Mouse (Mus musculus) kidney, adult 2 months (tissue): ENCODE data around the gene Mboat7. TPM values are rescaled to one million over a fixed set of nuclear protein-coding genes. Genes with fewer than 3 reads are reported as not detected.
A peak's percentile ranks its signal among the peaks of the same experiment; 100 is the strongest.
"Not testable (repeated sequence)": the region's sequence is repeated elsewhere in the genome, so short reads cannot be mapped to it uniquely, and the experiment has no call there.

Experiments used
- DNase-seq: peaks from one replicate; pipeline ENCODE4 v3.0.0; 2021
- H3K27ac ChIP-seq: fragments of 200-500 bp; 2 replicates; pipeline ENCODE4 v1.5.1; 2012; ENCODE audit warnings: low read depth, low read length, control low read depth, inconsistent platforms; ENCODE audit not compliant: insufficient read depth
- H3K27me3 ChIP-seq: fragments of 200-500 bp; replicated peaks from 2 replicates; pipeline ENCODE4 v1.6.1; 2012; ENCODE audit warnings: mild to moderate bottlenecking, moderate library complexity, low read length, inconsistent platforms; ENCODE audit not compliant: control insufficient read depth, insufficient read depth
- H3K36me3 ChIP-seq: fragments of 200-500 bp; 2 replicates; pipeline ENCODE4 v1.6.1; 2012; ENCODE audit warnings: mild to moderate bottlenecking, moderate library complexity, low read length, inconsistent platforms; ENCODE audit not compliant: control insufficient read depth, insufficient read depth
- H3K4me1 ChIP-seq: fragments of 200-500 bp; 2 replicates; pipeline ENCODE4 v1.6.1; 2011; ENCODE audit warnings: low read length; ENCODE audit not compliant: control insufficient read depth, insufficient read depth
- H3K4me3 ChIP-seq: fragments of 200-500 bp; 2 replicates; pipeline ENCODE4 v1.5.1; 2011; ENCODE audit warnings: mild to moderate bottlenecking, low read depth, low read length, control low read depth; ENCODE audit not compliant: insufficient read depth
- CTCF ChIP-seq: fragments of 200-500 bp; conservative IDR thresholded peaks from 2 replicates; pipeline ENCODE4 v1.5.1; 2011; ENCODE audit warnings: low read depth, mild to moderate bottlenecking, control low read depth, low read length, moderate library complexity, mixed read lengths; ENCODE audit not compliant: insufficient read depth, insufficient read length
- POLR2A ChIP-seq: fragments of 200-500 bp; IDR thresholded peaks from one replicate; pipeline ENCODE4 v1.6.1; 2011; ENCODE audit warnings: low read depth, low read length, control low read depth
- WGBS: fragments of 180-500 bp; shearing (Covaris S2); methylation state at CpG from one replicate; pipeline ENCODE4 v1.1.7; 2018; 5-methylcytosine and 5-hydroxymethylcytosine counted together
- polyA plus RNA-seq: library from polyadenylated mRNA; depleted of rRNA; stranded (reverse); fragments of >200 nt; gene quantifications from 2 replicates; pipeline ENCODE4 v1.2.3, GENCODE M21; 2012

The Mboat7 gene
- polyA plus RNA-seq, 1 experiment = 56.2 TPM

- no peaks in the 10 kb centered on the region for H3K27me3 ChIP-seq
- H3K27ac ChIP-seq = no peak overlapping the region
- no peak for DNase-seq
- H3K4me1 ChIP-seq = no peaks in the 10 kb centered on the region
- no peak for TF ChIP-seq POLR2A
- no peak overlapping the region for H3K4me3 ChIP-seq
- WGBS = 65% methylated on average over 7 of the region's 7 CpGs
- peaks cover 7% of the 10 kb centered on the region for H3K36me3 ChIP-seq
Measured at GRCm38 (mm10) chr7:3707568-3708413, 14.5 kb upstream of the Mboat7 start.

GRCm38 (mm10) chr7:3707027-3707426, 13.7 kb upstream of the Mboat7 start:
- peak; percentile 21 for DNase-seq
- Histone ChIP-seq H3K4me3 (no peak overlapping the region), H3K27ac (no peak overlapping the region), H3K4me1 (no peaks in the 10 kb centered on the region), H3K27me3 (no peaks in the 10 kb centered on the region), H3K36me3 (peaks cover 7% of the 10 kb centered on the region)
- 70% methylated on average over 4 of the region's 4 CpGs for WGBS
- TF ChIP-seq CTCF = no peak
- TF ChIP-seq POLR2A = no peak

GRCm38 (mm10) chr7:3706343-3706934, 13.1 kb upstream of the Mboat7 start:
- no peak overlapping the region for H3K4me3 ChIP-seq
- DNase-seq = no peak
- H3K4me1 ChIP-seq = no peaks in the 10 kb centered on the region
- H3K27ac ChIP-seq = no peak overlapping the region
- H3K36me3 ChIP-seq = peaks cover 7% of the 10 kb centered on the region
- 47% methylated on average over 11 of the region's 11 CpGs for WGBS
- H3K27me3 ChIP-seq = no peaks in the 10 kb centered on the region
- TF ChIP-seq CTCF (no peak), POLR2A (no peak)

DNA sequence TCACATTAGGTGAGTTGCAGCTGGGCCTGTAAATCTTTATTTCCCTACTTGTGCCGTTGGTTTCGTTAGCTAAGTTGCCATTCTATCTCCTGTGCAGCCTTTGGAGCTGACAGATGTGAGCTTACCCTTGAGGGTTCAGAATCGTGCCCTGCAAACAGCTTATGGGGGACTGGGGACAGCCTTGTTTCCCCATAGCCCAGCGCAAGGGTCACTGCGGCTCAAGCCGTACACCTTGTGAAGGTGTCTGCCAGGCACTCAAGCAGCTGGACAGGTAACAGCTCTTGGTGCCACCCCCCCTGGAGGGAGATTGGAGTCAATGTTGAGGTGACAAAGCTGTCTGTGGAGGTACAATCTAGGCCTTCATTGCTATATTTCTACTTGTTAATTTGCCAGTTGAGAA, 12.6 kb upstream of the Mboat7 start:
- H3K4me1 ChIP-seq = no peaks in the 10 kb centered on the region
- H3K4me3 ChIP-seq = no peak overlapping the region
- no peak overlapping the region for H3K27ac ChIP-seq
- no peak for TF ChIP-seq POLR2A
- no peak for TF ChIP-seq CTCF
- no peaks in the 10 kb centered on the region for H3K27me3 ChIP-seq
- no peak for DNase-seq
- peaks cover 7% of the 10 kb centered on the region for H3K36me3 ChIP-seq
- 14% methylated on average over 6 of the region's 6 CpGs for WGBS

DNA sequence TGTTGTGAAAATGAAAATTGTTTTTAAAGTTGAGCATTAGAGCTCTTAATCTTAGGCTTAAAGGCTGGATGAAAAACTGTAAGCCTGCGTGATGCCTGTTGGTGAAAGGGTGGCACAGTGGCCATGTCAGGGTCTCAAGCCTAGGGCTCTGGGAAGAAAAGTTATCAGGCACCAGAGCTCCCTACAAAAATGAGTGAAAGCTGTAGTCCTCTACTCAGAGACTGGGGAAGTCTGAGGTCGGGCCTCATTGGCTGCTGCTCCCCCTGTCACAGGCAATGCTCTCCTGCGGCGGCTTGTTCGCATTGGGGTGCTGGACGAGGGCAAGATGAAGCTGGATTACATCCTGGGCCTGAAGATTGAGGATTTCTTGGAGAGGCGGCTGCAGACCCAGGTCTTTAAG, 12.1 kb upstream of the Mboat7 start:
- H3K36me3 ChIP-seq, H3K27me3 ChIP-seq, H3K4me3 ChIP-seq, DNase-seq, H3K4me1 ChIP-seq, H3K27ac ChIP-seq: not testable (repeated sequence)
- 24% methylated on average over 7 of the region's 7 CpGs for WGBS

GRCm38 (mm10) chr7:3704475-3704874, 11.2 kb upstream of the Mboat7 start:
- H3K4me1 ChIP-seq = no peaks in the 10 kb centered on the region
- no peaks in the 10 kb centered on the region for H3K27me3 ChIP-seq
- H3K27ac ChIP-seq = peak overlapping the region; percentile 88; the same call in 1 of the 2 replicates
- DNase-seq = no peak
- peak overlapping the region; percentile 76 for H3K4me3 ChIP-seq
- under 1% methylated on average over 20 of the region's 20 CpGs for WGBS
- H3K36me3 ChIP-seq = peaks cover 7% of the 10 kb centered on the region
- TF ChIP-seq POLR2A (no peak), CTCF (no peak)

- peak; percentile 98 for DNase-seq
- Histone ChIP-seq H3K4me3 (peak within 1 kb of the TSS; percentile 76), H3K27ac (peak within 1 kb of the TSS; percentile 88), H3K27me3 (no peaks in the 10 kb centered on the region), H3K4me1 (no peaks in the 10 kb centered on the region), H3K36me3 (peaks cover 7% of the 10 kb centered on the region)
- TF ChIP-seq POLR2A = peak; percentile 82
- 0 out of 2 replicates have a peak, but pooled peaks have one; percentile 10 for TF ChIP-seq CTCF
- under 1% methylated on average over 42 of the region's 42 CpGs for WGBS
Measured at GRCm38 (mm10) chr7:3703879-3704441, 10.6 kb upstream of the Mboat7 start, which contains the start of gene Rps9. Gene Rps9, plus strand, starts transcription at chr7:3703993.
